Mouse (Mus musculus) 3T3-L1 (cell line): ENCODE measurements around the gene Gm2974.
"Not testable (repeated sequence)": the region's sequence is repeated elsewhere in the genome, so short reads cannot be mapped to it uniquely, and the experiment has no call there.

Experiments used
- DNase-seq: peaks from one replicate; pipeline ENCODE4 v3.0.0-alpha.2; 2015; ENCODE audit warnings: low read depth, low spot score

The Gm2974 gene

DNA sequence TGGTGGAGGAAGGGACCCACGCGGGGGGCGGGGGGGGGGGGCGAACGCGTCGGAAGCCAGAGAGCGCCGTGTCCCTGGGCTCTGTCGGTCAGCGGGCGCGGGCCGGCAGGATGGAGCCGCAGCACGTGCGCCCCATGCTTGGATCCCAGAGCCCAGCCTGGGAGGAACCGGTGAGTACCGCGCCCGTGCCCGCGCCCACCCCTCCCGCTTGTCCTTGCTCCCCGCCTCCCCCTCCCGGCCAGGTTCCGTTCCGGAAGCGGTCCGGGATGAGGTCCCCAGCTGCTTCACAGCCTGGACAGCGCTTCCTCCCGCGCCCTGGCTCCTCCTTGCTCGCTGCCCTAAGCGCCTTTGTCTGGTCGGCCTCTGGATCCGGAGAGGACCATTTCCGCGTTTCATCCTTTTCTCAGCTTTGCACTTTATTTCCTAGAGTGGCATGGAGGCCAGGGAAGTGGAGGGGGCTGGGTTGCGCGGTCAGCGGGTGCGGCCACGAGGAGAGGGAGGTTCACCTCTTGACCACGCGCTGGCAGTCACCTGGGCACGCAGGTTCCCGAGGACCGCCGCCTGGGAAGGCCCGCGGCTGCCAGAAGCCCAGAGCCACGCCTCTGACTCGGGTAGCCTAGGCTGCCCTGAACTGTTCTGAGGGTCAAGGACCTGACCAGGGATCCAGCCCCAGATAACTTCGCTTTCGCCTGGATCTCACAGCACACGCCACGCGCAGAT lies at the start of gene Gm2974:
Gm2974 (plus strand) TSS at position 86 of the 720 bp plus-strand sequence.
- not testable (repeated sequence) for DNase-seq

DNA sequence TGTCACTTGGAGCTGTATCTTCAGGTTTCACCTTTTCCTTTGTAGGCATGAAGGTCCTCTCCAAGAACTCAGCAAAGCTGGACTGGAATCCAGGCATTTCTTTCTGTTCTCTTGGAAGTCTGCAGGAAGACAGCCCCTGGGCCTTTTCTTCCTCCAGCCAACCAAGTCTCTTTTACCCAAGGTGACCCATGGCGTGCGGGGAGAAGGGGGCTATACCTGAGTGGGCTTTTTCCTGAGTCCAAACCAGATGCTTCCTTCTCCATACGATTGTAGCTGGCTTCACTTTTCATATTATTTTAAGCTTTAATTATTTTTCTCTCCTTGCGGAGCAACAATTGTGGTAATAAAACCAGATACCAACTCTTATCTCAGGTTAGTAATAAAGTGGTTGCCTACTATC lies 40.7 kb upstream of the Gm2974 start:
- not testable (repeated sequence) for DNase-seq

DNA sequence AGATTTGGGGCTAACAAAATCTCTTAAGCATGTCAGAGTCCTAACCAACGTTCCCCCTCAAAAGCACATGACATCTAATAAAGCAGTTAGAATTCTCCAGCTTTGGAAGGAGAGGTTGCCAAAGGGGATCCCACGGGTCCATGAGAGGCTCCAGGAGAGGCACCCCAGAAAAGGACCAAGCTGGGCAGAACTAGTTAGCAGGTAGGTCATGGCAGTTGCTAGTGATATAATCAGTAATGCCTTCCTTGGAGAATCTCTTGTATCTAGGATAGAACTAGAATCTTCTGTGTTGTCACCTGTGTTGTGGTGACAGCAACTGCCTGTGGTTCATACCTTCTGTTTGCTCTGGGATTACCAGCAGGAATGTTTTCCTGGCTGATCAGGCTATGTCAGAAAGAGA lies 17.6 kb upstream of the Gm2974 start, which contains the start of gene Gm3127:
Gm3127 (plus strand) TSS at position 301 of the 400 bp plus-strand sequence.
- DNase-seq = not testable (repeated sequence)

DNA sequence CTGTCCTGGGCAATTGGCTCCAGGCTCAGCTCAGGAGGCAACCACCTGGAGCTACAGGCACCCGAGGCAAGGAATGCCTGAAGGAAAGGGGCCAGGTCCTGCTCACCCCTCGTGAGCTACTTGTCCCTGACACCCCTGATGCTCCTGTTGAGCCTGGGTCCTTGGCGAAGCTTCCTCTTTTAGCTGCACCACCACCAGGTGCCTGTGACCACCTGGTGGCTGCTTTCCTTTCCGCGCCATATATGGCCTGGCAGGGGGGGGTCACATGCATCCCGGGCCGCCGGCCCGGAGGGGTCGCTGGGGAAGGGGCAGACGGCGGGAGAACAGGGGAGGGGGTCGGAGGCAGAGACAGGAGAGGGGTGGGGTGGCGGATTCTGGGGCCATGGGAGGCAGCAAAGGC lies 346 bp upstream of the Gm2974 start:
- DNase-seq = not testable (repeated sequence)

DNA sequence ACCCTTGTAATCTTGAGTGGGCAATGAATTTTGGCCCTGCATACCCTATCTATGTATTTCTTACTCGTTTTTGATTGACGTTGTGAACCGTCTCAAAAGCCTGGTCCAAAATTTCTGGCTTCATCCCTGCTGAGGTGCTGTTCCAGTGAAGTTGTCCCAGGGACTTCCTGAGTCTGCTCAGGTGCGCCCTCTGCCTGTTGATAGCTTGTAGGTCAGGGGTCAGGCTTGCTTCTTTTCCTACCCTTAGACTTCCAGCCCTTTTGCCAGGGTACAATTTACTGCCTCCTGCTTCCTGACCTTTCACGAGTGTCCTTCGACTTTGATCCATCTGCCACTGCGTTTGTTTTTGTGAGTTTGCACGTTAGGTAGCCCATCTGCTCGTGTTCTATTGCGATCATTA lies 999 bp downstream of the Gm2974 start:
- not testable (repeated sequence) for DNase-seq

DNA sequence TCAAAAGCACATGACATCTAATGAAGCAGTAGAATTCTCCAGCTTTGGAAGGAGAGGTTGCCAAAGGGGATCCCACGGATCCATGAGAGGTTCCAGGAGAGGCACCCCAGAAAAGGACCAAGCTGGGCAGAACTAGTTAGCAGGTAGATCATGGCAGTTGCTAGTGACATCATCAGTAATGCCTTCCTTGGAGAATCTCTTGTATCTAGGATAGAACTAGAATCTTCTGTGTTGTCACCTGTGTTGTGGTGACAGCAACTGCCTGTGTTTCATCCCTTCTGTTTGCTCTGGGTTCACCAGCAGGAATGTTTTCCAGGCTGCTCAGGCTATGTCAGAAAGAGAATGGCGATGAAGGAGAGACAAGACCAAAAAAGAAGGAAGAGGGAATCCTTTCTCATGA lies 67.0 kb downstream of the Gm2974 start, which contains the start of gene Gm3138:
Gm3138 (plus strand) TSS at position 301 of the 400 bp plus-strand sequence.
- not testable (repeated sequence) for DNase-seq
